Mouse (Mus musculus) bone marrow macrophage, adult 2 months (primary cell): Measurements from ENCODE around the gene 1700057G04Rik.

Experiments
- CTCF ChIP-seq: IDR thresholded peaks from 2 replicates; pipeline ENCODE4 v1.5.1; 2012; ENCODE audit warnings: low read depth, mild to moderate bottlenecking, low read length, moderate library complexity
- POLR2A ChIP-seq: IDR thresholded peaks from 2 replicates; pipeline ENCODE4 v1.6.1; 2012; ENCODE audit warnings: mild to moderate bottlenecking, low read depth, low read length, borderline replicate concordance

DNA sequence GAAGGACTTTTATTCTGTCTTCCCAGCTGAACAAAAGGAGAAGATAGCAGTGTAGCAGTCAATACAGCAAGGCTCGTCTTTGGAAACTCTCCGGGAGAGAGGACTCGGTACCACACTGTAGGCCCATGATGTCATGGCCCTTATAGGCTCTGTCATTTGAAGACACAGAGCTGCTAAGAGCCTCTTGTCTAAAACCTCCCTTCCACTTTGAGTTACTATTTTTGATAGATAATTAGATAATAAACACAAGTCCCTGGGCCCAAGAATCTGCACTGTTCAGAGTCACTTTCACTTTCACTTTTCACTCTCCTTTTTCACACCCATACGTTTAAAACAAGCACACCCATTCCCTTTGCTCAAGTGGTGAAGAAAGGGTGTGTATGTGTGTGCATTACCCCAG is 43.5 kb upstream of the 1700057G04Rik start:
- TF ChIP-seq CTCF (no peak), POLR2A (no peak)
